Mouse (Mus musculus): ENCODE measurements around the gene Tsku.

GRCm38 (mm10) chr7:98379232-98379631, 18.1 kb upstream of the Tsku start:
- TF ChIP-seq CTCF (IDR thresholded peaks at IDR 0.05; ENCODE audit: low read depth, low read length) (no peak), POLR2A (IDR thresholded peaks at IDR 0.05; ENCODE audit: insufficient read depth, low read length) (no peak), EP300 (IDR thresholded peaks at IDR 0.05; ENCODE audit: insufficient read depth, low read depth, low read length) (no peak)

Data from ES-Bruce4 (cell line).